Mouse (Mus musculus): ENCODE measurements at regions not wholly inside any gene's neighbourhood (a gene's known extent, or its start where the extent isn't known, plus 50 kb on each side); places are given as distances from the start of the nearest gene placed in this dataset.

GRCm38 (mm10) chr12:35725910-35726309, 191.1 kb upstream of the Ahr start:
- Histone ChIP-seq H3K27ac (ENCODE audit: poor library complexity, severe bottlenecking) (no peak overlapping the region), H3K4me3 (no peak overlapping the region), H3K9me3 (replicated peaks) (no peaks in the 10 kb centered on the region), H3K9ac (no peak overlapping the region), H3K4me2 (no peak overlapping the region), H3K36me3 (no peaks in the 10 kb centered on the region), H3K27me3 (replicated peaks) (no peaks in the 10 kb centered on the region), H3K4me1 (replicated peaks) (no peaks in the 10 kb centered on the region)
- 82% methylated on average over 1 of the region's 1 CpGs for WGBS
- no peak for ATAC-seq (ENCODE audit: insufficient number of reproducible peaks, low FRiP score)

GRCm38 (mm10) chr12:35724132-35724531, 189.3 kb upstream of the Ahr start:
- no peaks in the 10 kb centered on the region for H3K4me1 ChIP-seq (replicated peaks)
- H3K9ac ChIP-seq: no peak overlapping the region
- no peak overlapping the region for H3K4me2 ChIP-seq
- H3K27me3 ChIP-seq (replicated peaks): no peaks in the 10 kb centered on the region
- H3K9me3 ChIP-seq (replicated peaks): no peaks in the 10 kb centered on the region
- no peak overlapping the region for H3K27ac ChIP-seq (ENCODE audit: poor library complexity, severe bottlenecking)
- 60% methylated on average over 4 of the region's 4 CpGs for WGBS
- no peak for ATAC-seq (ENCODE audit: insufficient number of reproducible peaks, low FRiP score)
- no peak overlapping the region for H3K4me3 ChIP-seq
- no peaks in the 10 kb centered on the region for H3K36me3 ChIP-seq

GRCm38 (mm10) chr12:35712671-35713070, 177.8 kb upstream of the Ahr start:
- Histone ChIP-seq H3K9me3 (replicated peaks) (no peaks in the 10 kb centered on the region), H3K4me2 (no peak overlapping the region), H3K27me3 (replicated peaks) (no peaks in the 10 kb centered on the region), H3K4me3 (no peak overlapping the region), H3K9ac (no peak overlapping the region), H3K36me3 (no peaks in the 10 kb centered on the region), H3K4me1 (replicated peaks) (no peaks in the 10 kb centered on the region), H3K27ac (ENCODE audit: poor library complexity, severe bottlenecking) (no peak overlapping the region)
- whole genome bisulfite sequencing: 74% methylated on average over 4 of the region's 4 CpGs
- no peak for ATAC-seq (ENCODE audit: insufficient number of reproducible peaks, low FRiP score)

- Histone ChIP-seq H3K9me3 (replicated peaks) (no peaks in the 10 kb centered on the region), H3K27me3 (replicated peaks) (no peaks in the 10 kb centered on the region), H3K4me3 (no peak overlapping the region), H3K4me2 (no peak overlapping the region), H3K9ac (no peak overlapping the region), H3K27ac (ENCODE audit: poor library complexity, severe bottlenecking) (no peak overlapping the region), H3K4me1 (replicated peaks) (no peaks in the 10 kb centered on the region), H3K36me3 (no peaks in the 10 kb centered on the region)
- 87% methylated on average over 6 of the region's 6 CpGs for WGBS
- ATAC-seq (ENCODE audit: insufficient number of reproducible peaks, low FRiP score): no peak
Measured at GRCm38 (mm10) chr12:35711549-35712070, 176.8 kb upstream of the Ahr start.

GRCm38 (mm10) chr12:35710323-35710722, 175.5 kb upstream of the Ahr start:
- Histone ChIP-seq H3K4me1 (replicated peaks) (no peaks in the 10 kb centered on the region), H3K9me3 (replicated peaks) (no peaks in the 10 kb centered on the region), H3K27ac (ENCODE audit: poor library complexity, severe bottlenecking) (no peak overlapping the region), H3K4me2 (no peak overlapping the region), H3K9ac (no peak overlapping the region), H3K27me3 (replicated peaks) (no peaks in the 10 kb centered on the region), H3K36me3 (no peaks in the 10 kb centered on the region), H3K4me3 (no peak overlapping the region)
- no peak for ATAC-seq (ENCODE audit: insufficient number of reproducible peaks, low FRiP score)
- WGBS: 64% methylated on average over 5 of the region's 5 CpGs

GRCm38 (mm10) chr12:35703479-35703878, 168.6 kb upstream of the Ahr start:
- no peak for ATAC-seq (ENCODE audit: insufficient number of reproducible peaks, low FRiP score)
- no peak overlapping the region for H3K9ac ChIP-seq
- H3K4me1 ChIP-seq (replicated peaks): 0 out of 2 replicates have a peak, but pooled peaks cover 3% of the 10 kb centered on the region
- WGBS: 76% methylated on average over 2 of the region's 2 CpGs
- H3K4me2 ChIP-seq: no peak overlapping the region
- 0 out of 2 replicates have a peak, but pooled peaks cover 4% of the 10 kb centered on the region for H3K9me3 ChIP-seq (replicated peaks)
- H3K27me3 ChIP-seq (replicated peaks): no peaks in the 10 kb centered on the region
- no peak overlapping the region for H3K4me3 ChIP-seq
- H3K36me3 ChIP-seq: no peaks in the 10 kb centered on the region
- no peak overlapping the region for H3K27ac ChIP-seq (ENCODE audit: poor library complexity, severe bottlenecking)

GRCm38 (mm10) chr12:35702674-35703073, 167.8 kb upstream of the Ahr start:
- Histone ChIP-seq H3K9ac (no peak overlapping the region), H3K4me2 (no peak overlapping the region), H3K36me3 (no peaks in the 10 kb centered on the region), H3K4me1 (replicated peaks) (0 out of 2 replicates have a peak, but pooled peaks cover 3% of the 10 kb centered on the region), H3K27me3 (replicated peaks) (no peaks in the 10 kb centered on the region), H3K27ac (ENCODE audit: poor library complexity, severe bottlenecking) (no peak overlapping the region), H3K4me3 (no peak overlapping the region), H3K9me3 (replicated peaks) (0 out of 2 replicates have a peak, but pooled peaks cover 4% of the 10 kb centered on the region)
- 57% methylated on average over 7 of the region's 7 CpGs for WGBS
- no peak for ATAC-seq (ENCODE audit: insufficient number of reproducible peaks, low FRiP score)

GRCm38 (mm10) chr12:35694253-35694652, 159.4 kb upstream of the Ahr start:
- no peak for ATAC-seq (ENCODE audit: insufficient number of reproducible peaks, low FRiP score)
- no peak overlapping the region for H3K9ac ChIP-seq
- no peak overlapping the region for H3K4me2 ChIP-seq
- H3K9me3 ChIP-seq (replicated peaks): 0 out of 2 replicates have a peak, but pooled peaks cover 4% of the 10 kb centered on the region
- 63% methylated on average over 3 of the region's 3 CpGs for WGBS
- no peak overlapping the region for H3K27ac ChIP-seq (ENCODE audit: poor library complexity, severe bottlenecking)
- no peak overlapping the region for H3K4me3 ChIP-seq
- H3K4me1 ChIP-seq (replicated peaks): no peaks in the 10 kb centered on the region
- no peaks in the 10 kb centered on the region for H3K27me3 ChIP-seq (replicated peaks)
- H3K36me3 ChIP-seq: no peaks in the 10 kb centered on the region

GRCm38 (mm10) chr12:35690914-35691313, 156.1 kb upstream of the Ahr start:
- ATAC-seq (ENCODE audit: insufficient number of reproducible peaks, low FRiP score): no peak
- Histone ChIP-seq H3K27ac (ENCODE audit: poor library complexity, severe bottlenecking) (no peak overlapping the region), H3K9me3 (replicated peaks) (no peaks in the 10 kb centered on the region), H3K36me3 (no peaks in the 10 kb centered on the region), H3K4me2 (no peak overlapping the region), H3K9ac (no peak overlapping the region), H3K4me3 (no peak overlapping the region), H3K27me3 (replicated peaks) (no peaks in the 10 kb centered on the region), H3K4me1 (replicated peaks) (no peaks in the 10 kb centered on the region)
- WGBS: 68% methylated on average over 3 of the region's 3 CpGs

GRCm38 (mm10) chr12:35686231-35686630, 151.4 kb upstream of the Ahr start:
- no peaks in the 10 kb centered on the region for H3K9me3 ChIP-seq (replicated peaks)
- H3K27me3 ChIP-seq (replicated peaks): no peaks in the 10 kb centered on the region
- H3K9ac ChIP-seq: no peak overlapping the region
- WGBS: 84% methylated on average over 2 of the region's 2 CpGs
- H3K27ac ChIP-seq (ENCODE audit: poor library complexity, severe bottlenecking): no peak overlapping the region
- no peaks in the 10 kb centered on the region for H3K4me1 ChIP-seq (replicated peaks)
- no peak for ATAC-seq (ENCODE audit: insufficient number of reproducible peaks, low FRiP score)
- no peaks in the 10 kb centered on the region for H3K36me3 ChIP-seq
- no peak overlapping the region for H3K4me3 ChIP-seq
- no peak overlapping the region for H3K4me2 ChIP-seq

- Histone ChIP-seq H3K27ac (ENCODE audit: poor library complexity, severe bottlenecking) (no peak overlapping the region), H3K36me3 (no peaks in the 10 kb centered on the region), H3K9me3 (replicated peaks) (no peaks in the 10 kb centered on the region), H3K4me1 (replicated peaks) (no peaks in the 10 kb centered on the region), H3K9ac (no peak overlapping the region), H3K4me3 (no peak overlapping the region), H3K27me3 (replicated peaks) (no peaks in the 10 kb centered on the region), H3K4me2 (no peak overlapping the region)
- 57% methylated on average over 3 of the region's 3 CpGs for WGBS
- no peak for ATAC-seq (ENCODE audit: insufficient number of reproducible peaks, low FRiP score)
Measured at GRCm38 (mm10) chr12:35685189-35685588, 150.4 kb upstream of the Ahr start.

GRCm38 (mm10) chr12:35681864-35682449, 147.1 kb upstream of the Ahr start:
- no peak overlapping the region for H3K4me3 ChIP-seq
- no peak for ATAC-seq (ENCODE audit: insufficient number of reproducible peaks, low FRiP score)
- no peaks in the 10 kb centered on the region for H3K36me3 ChIP-seq
- no peaks in the 10 kb centered on the region for H3K9me3 ChIP-seq (replicated peaks)
- H3K27ac ChIP-seq (ENCODE audit: poor library complexity, severe bottlenecking): no peak overlapping the region
- H3K27me3 ChIP-seq (replicated peaks): no peaks in the 10 kb centered on the region
- H3K4me2 ChIP-seq: no peak overlapping the region
- no peaks in the 10 kb centered on the region for H3K4me1 ChIP-seq (replicated peaks)
- no peak overlapping the region for H3K9ac ChIP-seq

Data from heart, embryonic 12.5 days (tissue).